Mouse (Mus musculus) NIH3T3 (cell line): ENCODE measurements around the gene Emb.

Experiments used
- DNase-seq: peaks from one replicate; pipeline ENCODE4 v3.0.0-alpha.2; 2012; ENCODE audit warnings: low read depth

The Emb gene

GRCm38 (mm10) chr13:117220501-117221321 lies 12.4 kb downstream of the Emb start, which contains the start of gene Gm17509:
Gene Gm17509 (minus strand): TSS chr13:117221075.
- peak; percentile 76 for DNase-seq

- DNase-seq, result peak; percentile 44
Observed at GRCm38 (mm10) chr13:117223125-117223524, 14.8 kb downstream of the Emb start.

- DNase-seq, result peak; percentile 27
Observed at GRCm38 (mm10) chr13:117224901-117225300, 16.6 kb downstream of the Emb start.

- no peak for DNase-seq
Observed at GRCm38 (mm10) chr13:117225561-117225960, 17.2 kb downstream of the Emb start.

- DNase-seq, result peak; percentile 92
Observed at GRCm38 (mm10) chr13:117230371-117231110, 22.2 kb downstream of the Emb start.

GRCm38 (mm10) chr13:117233808-117234207 lies 25.5 kb downstream of the Emb start:
- DNase-seq, result no peak

- no peak for DNase-seq
Observed at GRCm38 (mm10) chr13:117234486-117234885, 26.1 kb downstream of the Emb start.

GRCm38 (mm10) chr13:117235530-117236212 lies 27.3 kb downstream of the Emb start:
- peak; percentile 38 for DNase-seq

- no peak for DNase-seq
Observed at GRCm38 (mm10) chr13:117237111-117237510, 28.8 kb downstream of the Emb start.

GRCm38 (mm10) chr13:117242063-117242462 lies 33.7 kb downstream of the Emb start:
- DNase-seq, result peak; percentile 47

GRCm38 (mm10) chr13:117242621-117243020 lies 34.3 kb downstream of the Emb start:
- no peak for DNase-seq

GRCm38 (mm10) chr13:117260704-117261103 lies 52.4 kb downstream of the Emb start:
- DNase-seq, result no peak

- DNase-seq, result peak; percentile 49
Observed at GRCm38 (mm10) chr13:117266156-117266555, 57.8 kb downstream of the Emb start.

- no peak for DNase-seq
Observed at GRCm38 (mm10) chr13:117267963-117268362, 59.6 kb downstream of the Emb start.

GRCm38 (mm10) chr13:117284036-117284435 lies 75.7 kb downstream of the Emb start:
- no peak for DNase-seq

GRCm38 (mm10) chr13:117286939-117287338 lies 78.6 kb downstream of the Emb start:
- no peak for DNase-seq

GRCm38 (mm10) chr13:117287400-117287799 lies 79.1 kb downstream of the Emb start:
- no peak for DNase-seq

GRCm38 (mm10) chr13:117289494-117290270 lies 81.3 kb downstream of the Emb start:
- DNase-seq, result peak; percentile 80

- DNase-seq, result peak; percentile 92
Observed at GRCm38 (mm10) chr13:117311446-117312225, 103.3 kb downstream of the Emb start.
